Mouse (Mus musculus) lung, embryonic 14.5 days (tissue): ENCODE data around the gene Slco2a1. TPM values are rescaled to one million over a fixed set of nuclear protein-coding genes. Genes with fewer than 3 reads are reported as not detected.

Experiments used
- ATAC-seq: fragments of 200-750 bp; cut with Nextera tagmentation; 2 replicates; pipeline ENCODE4 v1.8.0; 2017; ENCODE audit warnings: mild to moderate bottlenecking, moderate TSS enrichment, moderate library complexity; ENCODE audit not compliant: insufficient read depth
- DNase-seq: peaks from one replicate; pipeline ENCODE4 v3.0.0-alpha.2; 2015
- H3K27ac ChIP-seq: fragments of 300-500 bp; sonication (generic); 2 replicates; pipeline ENCODE4 v1.5.1; 2014; ENCODE audit warnings: low read depth, mild to moderate bottlenecking, moderate library complexity
- H3K27me3 ChIP-seq: fragments of 300-500 bp; sonication (generic); 2 replicates; pipeline ENCODE4 v1.6.1; 2014; ENCODE audit warnings: low read length, control low read depth; ENCODE audit not compliant: insufficient read depth
- H3K36me3 ChIP-seq: fragments of 300-500 bp; sonication (generic); 2 replicates; pipeline ENCODE4 v1.6.1; 2014; ENCODE audit warnings: control low read depth; ENCODE audit not compliant: insufficient read depth
- H3K4me1 ChIP-seq: fragments of 300-500 bp; sonication (generic); 2 replicates; pipeline ENCODE4 v1.6.1; 2014; ENCODE audit warnings: antibody characterized with exemption, control low read depth; ENCODE audit not compliant: insufficient read depth
- H3K4me2 ChIP-seq: fragments of 300-500 bp; sonication (generic); 2 replicates; pipeline ENCODE4 v1.6.1; 2014; ENCODE audit warnings: mild to moderate bottlenecking
- H3K4me3 ChIP-seq: fragments of 300-500 bp; sonication (generic); 2 replicates; pipeline ENCODE4 v1.5.1; 2014; ENCODE audit warnings: low read depth, low read length
- H3K9ac ChIP-seq: fragments of 300-500 bp; sonication (generic); 2 replicates; pipeline ENCODE4 v1.6.1; 2014
- H3K9me3 ChIP-seq: fragments of 300-500 bp; sonication (generic); 2 replicates; pipeline ENCODE4 v1.6.1; 2016; ENCODE audit warnings: low read depth, low read length, control low read depth
- CTCF ChIP-seq: IDR thresholded peaks from 2 replicates; pipeline ENCODE4 v1.5.1; 2016; ENCODE audit warnings: antibody characterized with exemption, low read depth
- WGBS: fragments of 180-500 bp; shearing (Covaris S2); extraction: QIAGEN DNeasy Blood & Tissue Kit; methylation state at CpG from one replicate; pipeline ENCODE4 v1.1.7; 2014; 5-methylcytosine and 5-hydroxymethylcytosine counted together
- polyA plus RNA-seq: library from polyadenylated mRNA; unstranded; fragments of >200 nt; fragmentation: Nextera tagmentation; extraction: Ambion mirVana; gene quantifications from 2 replicates; pipeline ENCODE4 v1.2.1, GENCODE M21; 2014

Gene Slco2a1
- polyA plus RNA-seq, 1 experiment from 2014 or later = 15.1 TPM

DNA sequence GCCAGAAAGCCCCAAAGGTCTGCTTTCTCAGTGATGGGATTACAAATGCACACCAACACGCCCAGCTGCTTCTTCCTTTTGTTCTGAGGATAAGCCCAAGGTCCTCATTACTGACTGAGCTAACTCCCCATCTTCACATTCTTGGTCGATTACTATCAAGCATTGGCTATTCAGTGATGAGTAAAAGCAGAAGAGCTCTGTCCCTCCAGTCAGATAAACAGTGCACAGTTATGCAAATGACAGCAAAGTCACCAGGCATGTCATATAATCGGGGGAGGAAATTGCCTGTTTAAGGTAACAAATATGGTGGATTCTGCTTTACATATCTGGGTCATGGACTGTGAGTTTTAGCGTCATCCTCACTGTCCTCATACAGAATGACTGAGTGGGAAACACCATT is 35.6 kb downstream of the Slco2a1 start:
- TF ChIP-seq CTCF = no peak
- Histone ChIP-seq H3K4me3 (no peak overlapping the region), H3K36me3 (no peaks in the 10 kb centered on the region), H3K4me1 (no peaks in the 10 kb centered on the region), H3K27me3 (no peaks in the 10 kb centered on the region), H3K9me3 (no peaks in the 10 kb centered on the region), H3K4me2 (no peak overlapping the region), H3K27ac (no peak overlapping the region), H3K9ac (no peak overlapping the region)
- DNase-seq (no peak), ATAC-seq (no peak)
- WGBS = 70% methylated on average over 4 of the region's 4 CpGs

- H3K4me1 ChIP-seq = 0 out of 2 replicates have a peak, but pooled peaks cover 1% of the 10 kb centered on the region
- no peak for TF ChIP-seq CTCF
- no peaks in the 10 kb centered on the region for H3K36me3 ChIP-seq
- no peaks in the 10 kb centered on the region for H3K27me3 ChIP-seq
- H3K9ac ChIP-seq = no peak overlapping the region
- DNase-seq (no peak), ATAC-seq (no peak)
- 66% methylated on average over 11 of the region's 11 CpGs for WGBS
- no peak overlapping the region for H3K4me3 ChIP-seq
- H3K9me3 ChIP-seq = no peaks in the 10 kb centered on the region
- H3K4me2 ChIP-seq = no peak overlapping the region
- H3K27ac ChIP-seq = no peak overlapping the region
Observed at GRCm38 (mm10) chr9:103027150-103027889, 38.8 kb downstream of the Slco2a1 start.

GRCm38 (mm10) chr9:103029012-103029411 is 40.5 kb downstream of the Slco2a1 start:
- peak; percentile 34 for DNase-seq
- H3K4me1 ChIP-seq = 0 out of 2 replicates have a peak, but pooled peaks cover 5% of the 10 kb centered on the region
- H3K4me3 ChIP-seq = no peak overlapping the region
- H3K9ac ChIP-seq = no peak overlapping the region
- H3K9me3 ChIP-seq = no peaks in the 10 kb centered on the region
- no peak for TF ChIP-seq CTCF
- no peaks in the 10 kb centered on the region for H3K36me3 ChIP-seq
- no peak overlapping the region for H3K27ac ChIP-seq
- peak; percentile 57 for ATAC-seq
- no peak overlapping the region for H3K4me2 ChIP-seq
- 47% methylated on average over 8 of the region's 8 CpGs for WGBS
- H3K27me3 ChIP-seq = no peaks in the 10 kb centered on the region

- WGBS = 76% methylated on average over 2 of the region's 2 CpGs
- H3K27me3 ChIP-seq = no peaks in the 10 kb centered on the region
- H3K4me3 ChIP-seq = no peak overlapping the region
- H3K9ac ChIP-seq = no peak overlapping the region
- no peak for TF ChIP-seq CTCF
- no peak for ATAC-seq
- no peak overlapping the region for H3K4me2 ChIP-seq
- no peak overlapping the region for H3K27ac ChIP-seq
- no peaks in the 10 kb centered on the region for H3K9me3 ChIP-seq
- 0 out of 2 replicates have a peak, but pooled peaks cover 5% of the 10 kb centered on the region for H3K4me1 ChIP-seq
- no peaks in the 10 kb centered on the region for H3K36me3 ChIP-seq
- DNase-seq = no peak
Observed at GRCm38 (mm10) chr9:103030041-103030440, 41.5 kb downstream of the Slco2a1 start.

DNA sequence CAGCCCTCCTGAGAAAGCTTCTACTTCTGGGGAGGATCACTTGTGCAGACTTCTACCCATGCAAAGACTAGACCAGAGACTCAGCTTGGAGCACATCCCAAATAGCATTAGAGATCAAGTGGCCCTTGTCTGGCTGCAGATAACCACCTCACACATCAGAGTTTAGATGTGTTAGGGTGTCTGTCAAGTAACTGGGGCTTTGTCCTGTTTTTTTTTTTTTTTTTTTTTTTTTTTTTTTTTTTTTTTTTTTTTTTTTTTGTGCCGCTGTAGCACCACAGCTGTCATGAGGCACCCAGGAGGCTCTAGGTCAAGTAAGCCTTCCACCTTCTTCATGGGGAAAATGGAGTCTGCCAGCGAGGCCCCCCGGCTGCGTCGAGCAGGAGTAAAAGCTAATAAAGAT is 42.7 kb downstream of the Slco2a1 start:
- Histone ChIP-seq H3K9me3 (no peaks in the 10 kb centered on the region), H3K4me1 (0 out of 2 replicates have a peak, but pooled peaks cover 5% of the 10 kb centered on the region), H3K27me3 (no peaks in the 10 kb centered on the region), H3K4me3 (no peak overlapping the region), H3K4me2 (no peak overlapping the region), H3K36me3 (no peaks in the 10 kb centered on the region), H3K27ac (no peak overlapping the region), H3K9ac (no peak overlapping the region)
- DNase-seq (no peak), ATAC-seq (no peak)
- 64% methylated on average over 5 of the region's 5 CpGs for WGBS
- no peak for TF ChIP-seq CTCF

- H3K27me3 ChIP-seq = no peaks in the 10 kb centered on the region
- H3K4me1 ChIP-seq = 0 out of 2 replicates have a peak, but pooled peaks cover 5% of the 10 kb centered on the region
- peak; percentile 55; the same call in 1 of the 2 replicates for ATAC-seq
- H3K9me3 ChIP-seq = no peaks in the 10 kb centered on the region
- DNase-seq = peak; percentile 85
- no peak overlapping the region for H3K4me3 ChIP-seq
- no peak for TF ChIP-seq CTCF
- no peak overlapping the region for H3K9ac ChIP-seq
- 33% methylated on average over 8 of the region's 8 CpGs for WGBS
- no peaks in the 10 kb centered on the region for H3K36me3 ChIP-seq
- no peak overlapping the region for H3K4me2 ChIP-seq
- H3K27ac ChIP-seq = no peak overlapping the region
Observed at GRCm38 (mm10) chr9:103032193-103032592, 43.7 kb downstream of the Slco2a1 start.

- H3K27ac ChIP-seq = no peak overlapping the region
- H3K4me1 ChIP-seq = 0 out of 2 replicates have a peak, but pooled peaks cover 5% of the 10 kb centered on the region
- ATAC-seq (no peak), DNase-seq (no peak)
- H3K4me2 ChIP-seq = no peak overlapping the region
- H3K4me3 ChIP-seq = no peak overlapping the region
- H3K36me3 ChIP-seq = no peaks in the 10 kb centered on the region
- TF ChIP-seq CTCF = no peak
- H3K9ac ChIP-seq = no peak overlapping the region
- 69% methylated on average over 3 of the region's 3 CpGs for WGBS
- H3K9me3 ChIP-seq = no peaks in the 10 kb centered on the region
- no peaks in the 10 kb centered on the region for H3K27me3 ChIP-seq
Observed at GRCm38 (mm10) chr9:103033381-103033780, 44.9 kb downstream of the Slco2a1 start.
